Mouse (Mus musculus): ENCODE measurements at regions not wholly inside any gene's neighbourhood (a gene's known extent, or its start where the extent isn't known, plus 50 kb on each side); places are given as distances from the start of the nearest gene placed in this dataset.

GRCm38 (mm10) chr10:45893894-45894831, 316.5 kb downstream of the Hace1 start:
- TF ChIP-seq POLR2A (IDR thresholded peaks at IDR 0.05; ENCODE audit: borderline replicate concordance, extremely low read depth, insufficient read depth, insufficient read length, poor library complexity, severe bottlenecking) (no peak), CTCF (IDR thresholded peaks at IDR 0.05; ENCODE audit: borderline replicate concordance, extremely low read depth, insufficient read depth, insufficient read length) (no peak)

Measured in brain, embryonic 14.5 days (tissue).